Mouse (Mus musculus): ENCODE results near the gene Ccdc85c. TPM values are rescaled to one million over a fixed set of nuclear protein-coding genes. Genes with fewer than 3 reads are reported as not detected.
A peak's percentile ranks its signal among the peaks of the same experiment; 100 is the strongest.

The Ccdc85c gene
- polyA plus RNA-seq, 1 experiment from 2014 or later: 11.2 TPM

- ATAC-seq (replicated peaks; ENCODE audit: low FRiP score, low TSS enrichment, low read depth): no peak
- H3K27ac ChIP-seq (ENCODE audit: low read depth): no peak overlapping the region
These were observed 7.6 kb downstream of the Ccdc85c start for GRCm38 (mm10) chr12:108267653-108268052.

GRCm38 (mm10) chr12:108265831-108266619, 9.2 kb downstream of the Ccdc85c start:
- H3K9ac ChIP-seq (ENCODE audit: low read length): no peak overlapping the region
- peaks cover 25% of the 10 kb centered on the region for H3K4me1 ChIP-seq (replicated peaks; ENCODE audit: control insufficient read depth, insufficient read depth, low read length)

More at GRCm38 (mm10) chr12:108267653-108268052, 7.6 kb downstream of the Ccdc85c start:
- Histone ChIP-seq H3K27me3 (replicated peaks; ENCODE audit: control insufficient read depth, insufficient read depth, low read length) (no peaks in the 10 kb centered on the region), H3K9me3 (ENCODE audit: control insufficient read depth, low read length) (no peaks in the 10 kb centered on the region), H3K4me3 (ENCODE audit: low read depth, low read length) (no peak overlapping the region), H3K36me3 (ENCODE audit: control insufficient read depth, insufficient read depth, low read length) (no peaks in the 10 kb centered on the region), H3K4me1 (replicated peaks; ENCODE audit: control insufficient read depth, insufficient read depth, low read length) (peaks cover 41% of the 10 kb centered on the region), H3K9ac (ENCODE audit: low read length) (no peak overlapping the region), H3K4me2 (ENCODE audit: low read length) (no peak overlapping the region)
- WGBS: 65% methylated on average over 7 of the region's 7 CpGs
- no peak for DNase-seq (ENCODE audit: low spot score)

GRCm38 (mm10) chr12:108264918-108265317, 10.3 kb downstream of the Ccdc85c start:
- ATAC-seq (replicated peaks; ENCODE audit: low FRiP score, low TSS enrichment, low read depth): peak; percentile 10; the same call in 1 of the 2 replicates

More at GRCm38 (mm10) chr12:108265831-108266619, 9.2 kb downstream of the Ccdc85c start:
- Histone ChIP-seq H3K4me3 (ENCODE audit: low read depth, low read length) (no peak overlapping the region), H3K27ac (ENCODE audit: low read depth) (peak overlapping the region; percentile 47), H3K9me3 (ENCODE audit: control insufficient read depth, low read length) (no peaks in the 10 kb centered on the region), H3K27me3 (replicated peaks; ENCODE audit: control insufficient read depth, insufficient read depth, low read length) (no peaks in the 10 kb centered on the region), H3K4me2 (ENCODE audit: low read length) (peak overlapping the region; percentile 22; the same call in 1 of the 2 replicates), H3K36me3 (ENCODE audit: control insufficient read depth, insufficient read depth, low read length) (no peaks in the 10 kb centered on the region)
- DNase-seq (ENCODE audit: low spot score) (no peak), ATAC-seq (replicated peaks; ENCODE audit: low FRiP score, low TSS enrichment, low read depth) (peak; percentile 50; the same call in 1 of the 2 replicates)
- 33% methylated on average over 27 of the region's 27 CpGs for WGBS

GRCm38 (mm10) chr12:108260950-108261349, 14.3 kb downstream of the Ccdc85c start:
- no peak overlapping the region for H3K27ac ChIP-seq (ENCODE audit: low read depth)
- DNase-seq (ENCODE audit: low spot score) (no peak), ATAC-seq (replicated peaks; ENCODE audit: low FRiP score, low TSS enrichment, low read depth) (no peak)
- H3K4me2 ChIP-seq (ENCODE audit: low read length): no peak overlapping the region
- WGBS: 84% methylated on average over 12 of the region's 12 CpGs
- H3K4me3 ChIP-seq (ENCODE audit: low read depth, low read length): no peak overlapping the region
- no peak overlapping the region for H3K9ac ChIP-seq (ENCODE audit: low read length)
- peaks cover 12% of the 10 kb centered on the region for H3K4me1 ChIP-seq (replicated peaks; ENCODE audit: control insufficient read depth, insufficient read depth, low read length)
- no peaks in the 10 kb centered on the region for H3K27me3 ChIP-seq (replicated peaks; ENCODE audit: control insufficient read depth, insufficient read depth, low read length)
- H3K9me3 ChIP-seq (ENCODE audit: control insufficient read depth, low read length): no peaks in the 10 kb centered on the region
- H3K36me3 ChIP-seq (ENCODE audit: control insufficient read depth, insufficient read depth, low read length): no peaks in the 10 kb centered on the region

More at GRCm38 (mm10) chr12:108264918-108265317, 10.3 kb downstream of the Ccdc85c start:
- Histone ChIP-seq H3K9me3 (ENCODE audit: control insufficient read depth, low read length) (no peaks in the 10 kb centered on the region), H3K9ac (ENCODE audit: low read length) (no peak overlapping the region), H3K4me2 (ENCODE audit: low read length) (no peak overlapping the region), H3K4me1 (replicated peaks; ENCODE audit: control insufficient read depth, insufficient read depth, low read length) (peaks cover 16% of the 10 kb centered on the region), H3K36me3 (ENCODE audit: control insufficient read depth, insufficient read depth, low read length) (no peaks in the 10 kb centered on the region), H3K27me3 (replicated peaks; ENCODE audit: control insufficient read depth, insufficient read depth, low read length) (no peaks in the 10 kb centered on the region), H3K27ac (ENCODE audit: low read depth) (no peak overlapping the region), H3K4me3 (ENCODE audit: low read depth, low read length) (no peak overlapping the region)
- WGBS: 63% methylated on average over 7 of the region's 7 CpGs
- DNase-seq (ENCODE audit: low spot score): no peak

GRCm38 (mm10) chr12:108259322-108260049, 15.7 kb downstream of the Ccdc85c start:
- Histone ChIP-seq H3K9me3 (ENCODE audit: control insufficient read depth, low read length) (no peaks in the 10 kb centered on the region), H3K4me3 (ENCODE audit: low read depth, low read length) (no peak overlapping the region), H3K9ac (ENCODE audit: low read length) (no peak overlapping the region), H3K27me3 (replicated peaks; ENCODE audit: control insufficient read depth, insufficient read depth, low read length) (no peaks in the 10 kb centered on the region), H3K36me3 (ENCODE audit: control insufficient read depth, insufficient read depth, low read length) (no peaks in the 10 kb centered on the region), H3K27ac (ENCODE audit: low read depth) (no peak overlapping the region), H3K4me1 (replicated peaks; ENCODE audit: control insufficient read depth, insufficient read depth, low read length) (peaks cover 15% of the 10 kb centered on the region), H3K4me2 (ENCODE audit: low read length) (no peak overlapping the region)
- WGBS: 89% methylated on average over 24 of the region's 24 CpGs
- DNase-seq (ENCODE audit: low spot score): no peak
- ATAC-seq (replicated peaks; ENCODE audit: low FRiP score, low TSS enrichment, low read depth): no peak

- H3K4me3 ChIP-seq (ENCODE audit: low read depth, low read length): no peak overlapping the region
- peaks cover 28% of the 10 kb centered on the region for H3K4me1 ChIP-seq (replicated peaks; ENCODE audit: control insufficient read depth, insufficient read depth, low read length)
- 74% methylated on average over 10 of the region's 10 CpGs for WGBS
- H3K4me2 ChIP-seq (ENCODE audit: low read length): no peak overlapping the region
- no peaks in the 10 kb centered on the region for H3K9me3 ChIP-seq (ENCODE audit: control insufficient read depth, low read length)
- no peaks in the 10 kb centered on the region for H3K27me3 ChIP-seq (replicated peaks; ENCODE audit: control insufficient read depth, insufficient read depth, low read length)
- no peaks in the 10 kb centered on the region for H3K36me3 ChIP-seq (ENCODE audit: control insufficient read depth, insufficient read depth, low read length)
- no peak for DNase-seq (ENCODE audit: low spot score)
- no peak overlapping the region for H3K27ac ChIP-seq (ENCODE audit: low read depth)
- no peak for ATAC-seq (replicated peaks; ENCODE audit: low FRiP score, low TSS enrichment, low read depth)
- no peak overlapping the region for H3K9ac ChIP-seq (ENCODE audit: low read length)
These were observed 18.5 kb downstream of the Ccdc85c start for GRCm38 (mm10) chr12:108256734-108257133.

- WGBS: 55% methylated on average over 5 of the region's 5 CpGs
- ATAC-seq (replicated peaks; ENCODE audit: low FRiP score, low TSS enrichment, low read depth): no peak
- H3K27me3 ChIP-seq (replicated peaks; ENCODE audit: control insufficient read depth, insufficient read depth, low read length): no peaks in the 10 kb centered on the region
- H3K9me3 ChIP-seq (ENCODE audit: control insufficient read depth, low read length): no peaks in the 10 kb centered on the region
- no peak overlapping the region for H3K9ac ChIP-seq (ENCODE audit: low read length)
- no peaks in the 10 kb centered on the region for H3K36me3 ChIP-seq (ENCODE audit: control insufficient read depth, insufficient read depth, low read length)
- H3K27ac ChIP-seq (ENCODE audit: low read depth): no peak overlapping the region
- no peak overlapping the region for H3K4me3 ChIP-seq (ENCODE audit: low read depth, low read length)
- peaks cover 28% of the 10 kb centered on the region for H3K4me1 ChIP-seq (replicated peaks; ENCODE audit: control insufficient read depth, insufficient read depth, low read length)
- DNase-seq (ENCODE audit: low spot score): no peak
- no peak overlapping the region for H3K4me2 ChIP-seq (ENCODE audit: low read length)
These were observed 19.3 kb downstream of the Ccdc85c start for GRCm38 (mm10) chr12:108255960-108256359.

GRCm38 (mm10) chr12:108255511-108255919, 19.7 kb downstream of the Ccdc85c start:
- Histone ChIP-seq H3K4me3 (ENCODE audit: low read depth, low read length) (no peak overlapping the region), H3K4me1 (replicated peaks; ENCODE audit: control insufficient read depth, insufficient read depth, low read length) (peaks cover 28% of the 10 kb centered on the region), H3K27ac (ENCODE audit: low read depth) (no peak overlapping the region), H3K36me3 (ENCODE audit: control insufficient read depth, insufficient read depth, low read length) (no peaks in the 10 kb centered on the region), H3K9me3 (ENCODE audit: control insufficient read depth, low read length) (no peaks in the 10 kb centered on the region), H3K4me2 (ENCODE audit: low read length) (no peak overlapping the region), H3K9ac (ENCODE audit: low read length) (no peak overlapping the region), H3K27me3 (replicated peaks; ENCODE audit: control insufficient read depth, insufficient read depth, low read length) (no peaks in the 10 kb centered on the region)
- WGBS: 30% methylated on average over 8 of the region's 8 CpGs
- DNase-seq (ENCODE audit: low spot score) (no peak), ATAC-seq (replicated peaks; ENCODE audit: low FRiP score, low TSS enrichment, low read depth) (no peak)
